Mouse (Mus musculus) neural tube, embryonic 11.5 days (tissue): ENCODE data around the gene Urgcp. TPM values are rescaled to one million over a fixed set of nuclear protein-coding genes. Genes with fewer than 3 reads are reported as not detected.
"Not testable (repeated sequence)": the region's sequence is repeated elsewhere in the genome, so short reads cannot be mapped to it uniquely, and the experiment has no call there.

ENCODE experiments used
- ATAC-seq: fragments of 200-750 bp; cut with Nextera tagmentation; 2 replicates; pipeline ENCODE4 v1.8.0; 2017; ENCODE audit warnings: moderate number of reproducible peaks, mild to moderate bottlenecking, moderate TSS enrichment, moderate library complexity; ENCODE audit not compliant: insufficient read depth, low FRiP score, low TSS enrichment
- DNase-seq: peaks from one replicate; pipeline ENCODE4 v3.0.0-alpha.2; 2015; ENCODE audit warnings: low spot score
- H3K27ac ChIP-seq: fragments of 300-500 bp; sonication (generic); 2 replicates; pipeline ENCODE4 v1.5.1; 2014; ENCODE audit warnings: low read depth, mild to moderate bottlenecking, low read length
- H3K27me3 ChIP-seq: fragments of 300-500 bp; sonication (generic); 2 replicates; pipeline ENCODE4 v1.6.1; 2014; ENCODE audit warnings: mild to moderate bottlenecking, low read length, mixed read lengths; ENCODE audit not compliant: control insufficient read depth, insufficient read depth
- H3K36me3 ChIP-seq: fragments of 300-500 bp; sonication (generic); 2 replicates; pipeline ENCODE4 v1.6.1; 2014; ENCODE audit warnings: mild to moderate bottlenecking, low read length, moderate library complexity, mixed read lengths; ENCODE audit not compliant: control insufficient read depth, insufficient read depth
- H3K4me1 ChIP-seq: fragments of 300-500 bp; sonication (generic); 2 replicates; pipeline ENCODE4 v1.6.1; 2014; ENCODE audit warnings: low read length, mixed read lengths; ENCODE audit not compliant: control insufficient read depth, insufficient read depth
- H3K4me2 ChIP-seq: fragments of 300-500 bp; sonication (generic); 2 replicates; pipeline ENCODE4 v1.6.1; 2014; ENCODE audit warnings: low read depth, mild to moderate bottlenecking, moderate library complexity
- H3K4me3 ChIP-seq: fragments of 300-500 bp; sonication (generic); 2 replicates; pipeline ENCODE4 v1.5.1; 2014; ENCODE audit warnings: low read depth, low read length
- H3K9ac ChIP-seq: fragments of 300-500 bp; sonication (generic); 2 replicates; pipeline ENCODE4 v1.6.1; 2014; ENCODE audit warnings: mild to moderate bottlenecking, low read length
- H3K9me3 ChIP-seq: fragments of 300-500 bp; sonication (generic); 2 replicates; pipeline ENCODE4 v1.6.1; 2016; ENCODE audit warnings: low read length; ENCODE audit not compliant: control insufficient read depth
- WGBS: fragments of 180-500 bp; shearing (Covaris S2); extraction: QIAGEN DNeasy Blood & Tissue Kit; methylation state at CpG from one replicate; pipeline ENCODE4 v1.1.7; 2014; 5-methylcytosine and 5-hydroxymethylcytosine counted together
- polyA plus RNA-seq: library from polyadenylated mRNA; unstranded; fragments of >200 nt; fragmentation: Nextera tagmentation; extraction: Ambion mirVana; gene quantifications from 2 replicates; pipeline ENCODE4 v1.2.1, GENCODE M21; 2014

Gene Urgcp
- polyA plus RNA-seq = 14.4 and 16.5 TPM in 2 replicates

DNA sequence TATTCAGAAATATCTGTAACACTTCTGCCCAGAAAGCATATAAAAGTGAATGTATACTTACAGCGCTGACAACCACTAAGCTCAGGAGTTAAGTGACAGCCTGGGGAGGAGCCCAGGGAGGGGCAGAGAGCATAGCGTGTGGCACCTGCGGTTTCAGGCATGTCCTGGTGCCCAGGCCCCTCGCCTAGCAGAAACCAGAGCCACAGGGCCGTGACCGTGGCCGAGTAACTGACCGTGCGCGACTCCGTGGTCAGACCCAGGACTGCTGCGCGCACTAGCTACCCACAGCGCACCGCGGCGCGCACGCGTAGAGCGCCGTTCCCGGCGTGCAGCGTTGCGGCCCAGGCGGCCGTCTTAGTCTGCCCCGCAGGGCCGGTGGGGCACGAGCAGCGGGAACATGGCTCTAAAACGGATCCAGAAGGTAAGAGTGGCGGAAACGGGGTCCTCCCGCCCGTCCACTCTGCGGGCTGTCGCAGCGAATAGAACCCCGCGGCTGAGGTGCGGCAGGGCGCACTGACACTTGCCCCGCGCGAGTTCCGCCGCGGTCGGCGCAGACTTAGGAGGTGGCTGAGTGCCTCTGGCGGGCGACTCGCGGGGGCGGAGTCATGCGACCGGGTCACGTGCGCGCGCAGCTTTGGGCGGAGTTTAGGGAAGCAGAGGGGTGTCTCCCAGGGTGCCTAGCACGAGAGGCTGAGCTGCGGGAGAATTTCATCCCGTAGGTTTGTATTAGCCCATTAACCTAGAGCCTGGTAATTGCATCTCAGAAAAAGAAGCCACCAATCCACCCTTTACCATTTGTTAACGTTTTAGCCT, at the start of gene Urgcp:
Gene Urgcp, minus strand, starts transcription at position 557 of the 813 bp plus-strand sequence.
- DNase-seq = peak; percentile 97
- H3K9me3 ChIP-seq = no peaks in the 10 kb centered on the region
- H3K9ac ChIP-seq = peak within 1 kb of the TSS; percentile 54
- H3K27ac ChIP-seq = peak within 1 kb of the TSS; percentile 88
- H3K27me3 ChIP-seq = no peaks in the 10 kb centered on the region
- peak within 1 kb of the TSS; percentile 63 for H3K4me2 ChIP-seq
- WGBS = under 1% methylated on average over 68 of the region's 68 CpGs
- H3K36me3 ChIP-seq = no peaks in the 10 kb centered on the region
- 0 out of 2 replicates have a peak, but pooled peaks cover 4% of the 10 kb centered on the region for H3K4me1 ChIP-seq
- ATAC-seq = peak; percentile 98
- peak within 1 kb of the TSS; percentile 44 for H3K4me3 ChIP-seq

DNA sequence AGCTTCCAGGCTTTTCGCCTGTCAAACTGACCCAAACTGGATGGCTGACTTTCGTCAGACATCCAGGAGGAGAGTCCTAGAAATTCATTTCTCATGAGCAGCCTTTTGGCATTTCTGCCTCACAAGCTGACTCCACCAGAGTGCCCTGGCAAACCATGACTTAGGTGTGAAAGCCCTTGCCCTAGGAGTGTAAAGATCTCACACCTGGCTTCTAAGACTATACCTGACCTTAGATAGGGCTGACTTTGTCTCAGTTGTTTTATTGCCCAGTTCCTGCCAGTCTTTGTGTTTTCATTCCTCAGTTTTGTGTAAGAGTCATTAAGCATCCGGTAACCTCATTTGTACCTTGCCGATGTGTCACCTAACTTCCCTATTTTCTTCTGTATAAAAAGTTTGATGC, 47.3 kb upstream of the Urgcp start:
- WGBS = 87% methylated on average over 4 of the region's 4 CpGs
- H3K9me3 ChIP-seq, H3K27me3 ChIP-seq, H3K27ac ChIP-seq, ATAC-seq, H3K36me3 ChIP-seq, DNase-seq, H3K4me1 ChIP-seq, H3K4me2 ChIP-seq, H3K4me3 ChIP-seq, H3K9ac ChIP-seq: not testable (repeated sequence)

DNA sequence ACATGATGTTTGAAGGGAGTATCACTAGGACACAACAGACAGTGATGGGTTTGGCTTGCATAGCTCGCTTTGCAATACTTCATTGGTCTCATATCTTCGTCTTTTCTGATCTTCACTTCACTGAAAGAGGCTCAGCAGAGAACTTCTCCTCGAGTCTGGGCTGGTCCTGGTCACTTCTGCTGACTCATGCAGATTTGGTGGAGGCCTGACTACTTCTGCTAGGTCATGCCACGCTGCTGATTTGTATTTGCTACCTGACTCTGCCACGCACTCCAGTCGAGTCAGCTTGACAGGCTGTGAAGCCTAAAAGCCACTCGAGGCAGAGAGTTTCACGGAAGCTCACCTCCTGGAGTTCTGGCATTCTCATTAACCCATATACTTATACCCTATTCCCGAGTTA, 45.8 kb upstream of the Urgcp start:
- DNase-seq (no peak), ATAC-seq (no peak)
- no peak overlapping the region for H3K4me3 ChIP-seq
- no peaks in the 10 kb centered on the region for H3K27me3 ChIP-seq
- H3K9ac ChIP-seq = no peak overlapping the region
- H3K4me2 ChIP-seq = no peak overlapping the region
- H3K36me3 ChIP-seq = no peaks in the 10 kb centered on the region
- no peak overlapping the region for H3K27ac ChIP-seq
- no peaks in the 10 kb centered on the region for H3K4me1 ChIP-seq
- H3K9me3 ChIP-seq = no peaks in the 10 kb centered on the region
- 88% methylated on average over 9 of the region's 9 CpGs for WGBS

DNA sequence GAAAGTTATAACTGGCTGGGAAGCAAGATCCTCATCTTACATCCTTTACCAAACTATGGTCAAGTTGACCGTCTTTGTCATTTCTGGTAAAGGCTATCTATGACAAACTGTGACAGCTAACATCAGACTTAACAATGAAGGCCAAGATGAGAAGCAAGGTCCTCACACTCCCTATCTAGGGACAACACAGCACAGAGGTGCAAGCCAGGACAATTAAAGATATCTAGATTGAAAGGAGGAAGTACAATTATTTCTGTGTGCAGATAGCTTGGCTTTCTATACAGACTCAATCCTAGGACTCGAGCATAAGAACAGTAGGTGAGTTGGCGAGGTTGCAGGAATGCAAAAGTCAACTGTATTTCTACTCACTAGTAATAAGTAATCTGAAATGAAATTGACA, 43.5 kb upstream of the Urgcp start:
- Histone ChIP-seq H3K9me3 (no peaks in the 10 kb centered on the region), H3K27ac (no peak overlapping the region), H3K4me2 (no peak overlapping the region), H3K9ac (no peak overlapping the region), H3K27me3 (no peaks in the 10 kb centered on the region), H3K36me3 (peaks cover 2% of the 10 kb centered on the region; the same call in 1 of the 2 replicates), H3K4me1 (no peaks in the 10 kb centered on the region), H3K4me3 (no peak overlapping the region)
- DNase-seq (no peak), ATAC-seq (no peak)
- 89% methylated on average over 3 of the region's 3 CpGs for WGBS

DNA sequence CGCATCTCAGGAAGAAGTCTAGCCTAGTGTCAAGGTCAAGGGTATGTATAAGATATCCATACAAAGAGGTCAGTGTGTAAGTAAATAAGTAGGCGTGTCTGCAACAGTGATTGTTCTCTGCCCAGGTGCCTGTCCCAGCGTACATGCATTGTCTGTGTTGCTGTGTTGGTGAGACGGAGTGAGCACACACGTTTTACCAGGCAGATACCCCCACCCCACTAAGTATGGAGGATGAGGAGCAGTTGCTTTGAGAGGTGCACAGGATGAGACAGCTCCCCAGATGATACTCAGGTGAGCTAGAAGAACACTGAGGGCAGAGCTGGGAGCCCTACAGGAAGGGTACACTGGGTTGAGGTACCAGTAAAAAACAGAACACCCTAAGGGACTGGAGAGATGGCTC, 42.0 kb upstream of the Urgcp start:
- ATAC-seq (no peak), DNase-seq (peak; percentile 9)
- WGBS = 78% methylated on average over 5 of the region's 5 CpGs
- H3K9ac ChIP-seq = no peak overlapping the region
- no peak overlapping the region for H3K27ac ChIP-seq
- H3K36me3 ChIP-seq = peaks cover 5% of the 10 kb centered on the region
- H3K4me3 ChIP-seq = no peak overlapping the region
- H3K27me3 ChIP-seq = no peaks in the 10 kb centered on the region
- H3K4me2 ChIP-seq = no peak overlapping the region
- H3K4me1 ChIP-seq = no peaks in the 10 kb centered on the region
- H3K9me3 ChIP-seq = no peaks in the 10 kb centered on the region

DNA sequence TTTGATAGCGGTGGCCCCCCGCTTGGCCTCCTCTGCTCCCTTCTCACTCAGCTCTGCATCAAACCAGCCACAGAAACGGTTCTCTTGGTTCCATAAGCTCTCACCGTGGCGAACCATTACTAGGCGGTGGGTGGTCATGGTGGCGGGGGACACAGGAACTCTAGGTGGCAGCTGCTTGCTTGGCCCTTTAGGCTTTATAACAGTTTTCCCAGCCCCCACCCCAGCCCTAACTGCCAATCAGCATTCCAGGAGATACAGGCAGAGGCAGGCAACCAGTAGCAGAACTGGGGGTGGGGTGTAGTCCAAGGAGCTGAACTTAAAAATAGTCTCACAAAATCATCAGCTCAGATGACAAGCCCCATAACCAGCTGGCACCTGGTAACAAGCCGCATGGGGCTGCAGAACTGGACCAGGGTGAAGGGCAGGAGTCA, 41.4 kb upstream of the Urgcp start, which contains the start of gene Pgam2:
Gene Pgam2, minus strand, starts transcription at position 183 of the 431 bp plus-strand sequence.
- no peak within 1 kb of the TSS for H3K4me2 ChIP-seq
- H3K27me3 ChIP-seq = no peaks in the 10 kb centered on the region
- no peaks in the 10 kb centered on the region for H3K9me3 ChIP-seq
- H3K4me3 ChIP-seq = no peak within 1 kb of the TSS
- H3K9ac ChIP-seq = no peak within 1 kb of the TSS
- ATAC-seq (no peak), DNase-seq (peak; percentile 25)
- peaks cover 5% of the 10 kb centered on the region for H3K36me3 ChIP-seq
- no peaks in the 10 kb centered on the region for H3K4me1 ChIP-seq
- 65% methylated on average over 8 of the region's 8 CpGs for WGBS
- H3K27ac ChIP-seq = no peak within 1 kb of the TSS

DNA sequence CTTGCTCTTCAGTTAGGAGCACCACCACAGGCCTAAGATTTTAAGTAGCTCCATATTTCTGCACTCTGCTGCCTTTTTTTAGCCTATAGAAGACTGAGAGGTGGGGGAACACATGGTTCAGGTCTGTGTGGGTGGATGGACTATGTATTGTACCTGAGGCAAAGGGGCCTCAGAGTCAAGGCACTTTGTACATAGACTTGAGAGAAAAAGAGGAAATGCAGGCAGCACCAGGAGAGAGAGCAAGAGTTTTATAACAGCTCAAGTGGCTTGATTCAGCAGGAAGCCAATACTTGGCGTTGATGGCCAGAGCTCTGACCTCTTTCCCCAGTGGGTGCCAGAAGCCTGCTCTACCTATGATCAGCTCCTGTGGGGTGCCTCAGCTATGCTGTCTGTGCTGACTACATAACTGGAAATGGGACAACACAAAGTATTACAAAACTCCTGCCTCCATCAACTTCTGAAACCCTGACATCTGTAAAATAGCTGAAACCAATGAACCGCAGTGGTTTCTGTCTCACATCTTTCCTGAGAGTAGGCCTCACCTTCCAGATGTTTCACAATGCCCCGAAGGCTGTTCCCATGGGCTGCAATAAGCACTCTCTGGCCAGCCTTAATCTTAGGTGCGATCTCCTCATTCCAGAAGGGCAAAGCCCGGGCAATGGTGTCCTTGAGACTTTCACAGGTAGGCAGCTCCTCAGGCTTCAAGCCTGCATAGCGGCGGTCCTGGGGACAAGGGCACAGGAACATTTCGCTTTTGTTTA, 40.5 kb upstream of the Urgcp start:
- peaks cover 7% of the 10 kb centered on the region for H3K36me3 ChIP-seq
- 74% methylated on average over 8 of the region's 8 CpGs for WGBS
- no peak for ATAC-seq

DNA sequence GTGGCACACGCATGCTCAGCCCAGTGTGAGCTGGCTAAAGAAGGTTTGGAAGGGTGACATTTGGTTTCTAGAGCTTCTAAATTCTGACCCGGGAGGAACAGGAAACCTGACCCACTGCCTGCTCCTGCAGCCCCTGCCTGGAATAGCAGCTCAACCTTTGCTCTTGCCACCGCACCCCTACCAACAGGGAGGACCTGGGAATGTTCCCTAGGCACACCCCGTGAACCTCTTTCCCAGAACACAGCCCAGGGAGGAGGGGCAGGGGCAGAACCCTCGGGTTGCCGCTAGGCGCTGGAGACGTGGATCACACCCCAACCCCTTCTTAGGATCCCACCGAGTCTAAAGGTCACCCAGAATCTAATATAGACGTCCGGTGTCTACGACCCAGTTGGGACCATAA, 39.8 kb upstream of the Urgcp start:
- H3K4me2 ChIP-seq = no peak overlapping the region

More for the DNA sequence above, 40.5 kb upstream of the Urgcp start:
- Histone ChIP-seq H3K4me1 (no peaks in the 10 kb centered on the region), H3K27ac (no peak overlapping the region), H3K4me2 (no peak overlapping the region), H3K9me3 (no peaks in the 10 kb centered on the region), H3K9ac (no peak overlapping the region), H3K27me3 (no peaks in the 10 kb centered on the region), H3K4me3 (no peak overlapping the region)
- no peak for DNase-seq

More for the DNA sequence above, 39.8 kb upstream of the Urgcp start:
- Histone ChIP-seq H3K36me3 (peaks cover 12% of the 10 kb centered on the region), H3K4me3 (no peak overlapping the region), H3K27me3 (no peaks in the 10 kb centered on the region), H3K4me1 (no peaks in the 10 kb centered on the region), H3K9ac (no peak overlapping the region), H3K27ac (no peak overlapping the region), H3K9me3 (no peaks in the 10 kb centered on the region)
- no peak for ATAC-seq
- WGBS = 72% methylated on average over 12 of the region's 12 CpGs
- peak; percentile 9 for DNase-seq
